Mouse (Mus musculus) left cerebral cortex, postnatal 25 days (tissue): ENCODE measurements around the gene Casp1. TPM values are rescaled to one million over a fixed set of nuclear protein-coding genes. Genes with fewer than 3 reads are reported as not detected.

Experiments
- DNase-seq, 2 experiments: peaks; one replicate each; pipeline ENCODE4 v3.0.0; 2022; ENCODE audit warnings: low spot score in 2 of 2, mixed read lengths in 1 of 2
- intact Hi-C: fragments of 180-260 bp; cut with DNase I; formaldehyde crosslinking; loops from one replicate; pipeline ENCODE4 v1.15.1; 2025
- total RNA-seq, 2 experiments: library from RNA; stranded (reverse); gene quantifications; 2 replicates each; pipeline ENCODE4 v1.2.3; 2021

Gene Casp1
- total RNA-seq, 2 experiments from 2014 or later = 0.80 to 0.94 TPM

DNA sequence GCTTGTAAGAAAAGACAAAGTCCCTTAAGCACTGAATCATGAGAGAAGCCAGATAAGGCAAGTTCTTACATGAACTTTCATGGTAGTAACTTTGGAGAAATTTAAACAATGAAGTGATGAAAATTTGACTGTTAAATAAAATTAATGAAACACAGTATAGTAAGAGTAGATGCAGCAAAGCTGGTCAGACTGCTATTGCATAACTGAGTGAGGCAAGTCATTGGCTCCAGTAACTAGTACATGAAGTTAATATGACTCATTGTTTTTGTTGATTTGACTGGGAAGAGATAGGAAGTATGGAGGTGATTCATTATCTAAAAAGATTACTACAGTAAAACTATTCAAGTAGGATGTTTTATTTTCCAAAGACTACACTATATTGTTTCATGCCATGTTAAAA is 58.5 kb downstream of the Casp1 start:
- intact Hi-C loops = no loop called here
- DNase-seq = no peak

Other genes with a start within 250 kb of the Casp1 start
- gene Casp4, start 10.3 kb downstream of the Casp1 start, total RNA-seq = under 1 TPM; 0.41 to 0.57 TPM
- 1 to 10 TPM; 1.1 to 2.1 TPM for gene Casp12, start 46.9 kb downstream of the Casp1 start, total RNA-seq